Mouse (Mus musculus) kidney, embryonic 14.5 days (tissue): ENCODE measurements around the gene Pkn3. TPM values are rescaled to one million over a fixed set of nuclear protein-coding genes. Genes with fewer than 3 reads are reported as not detected.

Source experiments
- ATAC-seq: fragments of 200-750 bp; cut with Nextera tagmentation; 2 replicates; pipeline ENCODE4 v1.8.0; 2017; ENCODE audit warnings: moderate number of reproducible peaks, mild to moderate bottlenecking, moderate TSS enrichment, moderate library complexity; ENCODE audit not compliant: low FRiP score, low TSS enrichment
- H3K27ac ChIP-seq: fragments of 300-500 bp; sonication (generic); 2 replicates; pipeline ENCODE4 v1.5.1; 2014; ENCODE audit warnings: low read depth, mild to moderate bottlenecking, low read length, moderate library complexity, mixed read lengths
- H3K27me3 ChIP-seq: fragments of 300-500 bp; sonication (generic); 2 replicates; pipeline ENCODE4 v1.6.1; 2014; ENCODE audit warnings: mild to moderate bottlenecking, low read length; ENCODE audit not compliant: control insufficient read depth, insufficient read depth
- H3K36me3 ChIP-seq: fragments of 300-500 bp; sonication (generic); 2 replicates; pipeline ENCODE4 v1.6.1; 2014; ENCODE audit warnings: low read length, mixed read lengths; ENCODE audit not compliant: control insufficient read depth, insufficient read depth
- H3K4me1 ChIP-seq: fragments of 300-500 bp; sonication (generic); 2 replicates; pipeline ENCODE4 v1.6.1; 2014; ENCODE audit warnings: low read length, mixed read lengths; ENCODE audit not compliant: control insufficient read depth, insufficient read depth
- H3K4me2 ChIP-seq: fragments of 300-500 bp; sonication (generic); replicated peaks from 2 replicates; pipeline ENCODE4 v1.6.1; 2014; ENCODE audit warnings: low read depth, mild to moderate bottlenecking, low read length
- H3K4me3 ChIP-seq: fragments of 300-500 bp; sonication (generic); 2 replicates; pipeline ENCODE4 v1.5.1; 2014; ENCODE audit warnings: mild to moderate bottlenecking, low read length
- H3K9ac ChIP-seq: fragments of 300-500 bp; sonication (generic); 2 replicates; pipeline ENCODE4 v1.6.1; 2014; ENCODE audit warnings: low read depth, mild to moderate bottlenecking, low read length, moderate library complexity
- H3K9me3 ChIP-seq: fragments of 300-500 bp; sonication (generic); 2 replicates; pipeline ENCODE4 v1.6.1; 2016; ENCODE audit warnings: low read length; ENCODE audit not compliant: control insufficient read depth
- WGBS: fragments of 180-500 bp; shearing (Covaris S2); extraction: QIAGEN DNeasy Blood & Tissue Kit; methylation state at CpG from one replicate; pipeline ENCODE4 v1.1.7; 2014; 5-methylcytosine and 5-hydroxymethylcytosine counted together
- polyA plus RNA-seq: library from polyadenylated mRNA; unstranded; fragments of >200 nt; fragmentation: Nextera tagmentation; extraction: Ambion mirVana; gene quantifications from 2 replicates; pipeline ENCODE4 v1.2.1, GENCODE M21; 2014

The Pkn3 gene
- polyA plus RNA-seq, 1 experiment from 2014 or later = 9.1 TPM

GRCm38 (mm10) chr2:30100214-30100613 is 22.7 kb downstream of the Pkn3 start:
- peaks cover 45% of the 10 kb centered on the region for H3K36me3 ChIP-seq
- H3K4me3 ChIP-seq = no peak overlapping the region
- no peaks in the 10 kb centered on the region for H3K27me3 ChIP-seq
- no peaks in the 10 kb centered on the region for H3K9me3 ChIP-seq
- peaks cover 1% of the 10 kb centered on the region; the same call in 1 of the 2 replicates for H3K4me1 ChIP-seq
- H3K9ac ChIP-seq = no peak overlapping the region
- H3K4me2 ChIP-seq = no peak overlapping the region
- no peak overlapping the region for H3K27ac ChIP-seq
- ATAC-seq = no peak
- WGBS = 73% methylated on average over 4 of the region's 4 CpGs

GRCm38 (mm10) chr2:30106364-30106763 is 28.9 kb downstream of the Pkn3 start:
- H3K36me3 ChIP-seq = peaks cover 58% of the 10 kb centered on the region
- no peak for ATAC-seq

GRCm38 (mm10) chr2:30107646-30108045 is 30.2 kb downstream of the Pkn3 start:
- Histone ChIP-seq H3K36me3 (peaks cover 52% of the 10 kb centered on the region), H3K4me3 (no peak overlapping the region), H3K4me1 (no peaks in the 10 kb centered on the region), H3K9me3 (no peaks in the 10 kb centered on the region), H3K27me3 (no peaks in the 10 kb centered on the region), H3K27ac (no peak overlapping the region), H3K4me2 (no peak overlapping the region), H3K9ac (no peak overlapping the region)
- ATAC-seq = no peak
- WGBS = 97% methylated on average over 5 of the region's 5 CpGs

More at GRCm38 (mm10) chr2:30106364-30106763, 28.9 kb downstream of the Pkn3 start:
- H3K4me3 ChIP-seq = no peak overlapping the region
- H3K4me2 ChIP-seq = no peak overlapping the region
- no peaks in the 10 kb centered on the region for H3K27me3 ChIP-seq
- H3K9ac ChIP-seq = no peak overlapping the region
- no peak overlapping the region for H3K27ac ChIP-seq
- H3K4me1 ChIP-seq = no peaks in the 10 kb centered on the region
- no peaks in the 10 kb centered on the region for H3K9me3 ChIP-seq

GRCm38 (mm10) chr2:30108260-30108659 is 30.8 kb downstream of the Pkn3 start:
- H3K36me3 ChIP-seq = peaks cover 49% of the 10 kb centered on the region

GRCm38 (mm10) chr2:30111500-30111899 is 34.0 kb downstream of the Pkn3 start:
- H3K27me3 ChIP-seq = no peaks in the 10 kb centered on the region
- ATAC-seq = no peak
- no peak overlapping the region for H3K9ac ChIP-seq
- no peaks in the 10 kb centered on the region for H3K4me1 ChIP-seq
- WGBS = 88% methylated on average over 2 of the region's 2 CpGs
- no peak overlapping the region for H3K4me2 ChIP-seq
- H3K9me3 ChIP-seq = no peaks in the 10 kb centered on the region
- H3K27ac ChIP-seq = no peak overlapping the region
- H3K36me3 ChIP-seq = peaks cover 40% of the 10 kb centered on the region
- no peak overlapping the region for H3K4me3 ChIP-seq

More at GRCm38 (mm10) chr2:30108260-30108659, 30.8 kb downstream of the Pkn3 start:
- H3K4me1 ChIP-seq = no peaks in the 10 kb centered on the region
- no peak for ATAC-seq
- WGBS = 91% methylated on average over 4 of the region's 4 CpGs
- no peak overlapping the region for H3K4me2 ChIP-seq
- no peaks in the 10 kb centered on the region for H3K9me3 ChIP-seq
- no peak overlapping the region for H3K27ac ChIP-seq
- no peak overlapping the region for H3K4me3 ChIP-seq
- H3K9ac ChIP-seq = no peak overlapping the region
- no peaks in the 10 kb centered on the region for H3K27me3 ChIP-seq

- H3K36me3 ChIP-seq = peaks cover 34% of the 10 kb centered on the region
Measured at GRCm38 (mm10) chr2:30112564-30112963, 35.1 kb downstream of the Pkn3 start.

GRCm38 (mm10) chr2:30119641-30120051 is 42.2 kb downstream of the Pkn3 start:
- H3K4me3 ChIP-seq = no peak overlapping the region
- no peak overlapping the region for H3K4me2 ChIP-seq
- 32% methylated on average over 6 of the region's 6 CpGs for WGBS
- no peaks in the 10 kb centered on the region for H3K9me3 ChIP-seq
- H3K4me1 ChIP-seq = peaks cover 7% of the 10 kb centered on the region; the same call in 1 of the 2 replicates
- no peak overlapping the region for H3K9ac ChIP-seq
- H3K27ac ChIP-seq = no peak overlapping the region
- no peaks in the 10 kb centered on the region for H3K27me3 ChIP-seq
- H3K36me3 ChIP-seq = 0 out of 2 replicates have a peak, but pooled peaks cover 7% of the 10 kb centered on the region
- no peak for ATAC-seq

More at GRCm38 (mm10) chr2:30112564-30112963, 35.1 kb downstream of the Pkn3 start:
- Histone ChIP-seq H3K4me3 (no peak overlapping the region), H3K9me3 (no peaks in the 10 kb centered on the region), H3K27ac (no peak overlapping the region), H3K9ac (no peak overlapping the region), H3K27me3 (no peaks in the 10 kb centered on the region), H3K4me1 (no peaks in the 10 kb centered on the region), H3K4me2 (no peak overlapping the region)
- ATAC-seq = no peak
- 94% methylated on average over 5 of the region's 5 CpGs for WGBS

- ATAC-seq = no peak
- Histone ChIP-seq H3K27me3 (no peaks in the 10 kb centered on the region), H3K4me3 (no peak overlapping the region), H3K27ac (no peak overlapping the region), H3K36me3 (0 out of 2 replicates have a peak, but pooled peaks cover 7% of the 10 kb centered on the region), H3K9me3 (no peaks in the 10 kb centered on the region), H3K4me2 (no peak overlapping the region), H3K4me1 (peaks cover 7% of the 10 kb centered on the region; the same call in 1 of the 2 replicates), H3K9ac (no peak overlapping the region)
- 88% methylated on average over 4 of the region's 4 CpGs for WGBS
Measured at GRCm38 (mm10) chr2:30120269-30120668, 42.8 kb downstream of the Pkn3 start.

GRCm38 (mm10) chr2:30122766-30123165 is 45.3 kb downstream of the Pkn3 start:
- Histone ChIP-seq H3K4me1 (peaks cover 7% of the 10 kb centered on the region; the same call in 1 of the 2 replicates), H3K4me3 (no peak overlapping the region), H3K27me3 (no peaks in the 10 kb centered on the region), H3K9me3 (no peaks in the 10 kb centered on the region), H3K27ac (no peak overlapping the region), H3K4me2 (no peak overlapping the region), H3K36me3 (0 out of 2 replicates have a peak, but pooled peaks cover 7% of the 10 kb centered on the region), H3K9ac (0 out of 2 replicates have a peak overlapping the region, but pooled peaks have one; percentile 86)
- ATAC-seq = no peak
- WGBS = 88% methylated on average over 5 of the region's 5 CpGs
